Mouse (Mus musculus): ENCODE data around the gene Fam89b. TPM values are rescaled to one million over a fixed set of nuclear protein-coding genes. Genes with fewer than 3 reads are reported as not detected.
A peak's percentile ranks its signal among the peaks of the same experiment; 100 is the strongest.

The Fam89b gene
- polyA plus RNA-seq (2014; fragmentation: Nextera tagmentation; extraction: Ambion mirVana): 140 and 144 TPM in 2 replicates

- H3K4me1 ChIP-seq (replicated peaks; ENCODE audit: control insufficient read depth, insufficient read depth, low read length): peaks cover 55% of the 10 kb centered on the region
- peak; percentile 80 for ATAC-seq (ENCODE audit: low FRiP score)
- H3K9me3 ChIP-seq (ENCODE audit: control insufficient read depth, low read length): no peaks in the 10 kb centered on the region
- DNase-seq (ENCODE audit: low spot score): peak; percentile 81
- H3K4me3 ChIP-seq (replicated peaks; ENCODE audit: low read length): peak within 1 kb of the TSS; percentile 89
- peak within 1 kb of the TSS; percentile 99 for H3K9ac ChIP-seq
- peak within 1 kb of the TSS; percentile 95 for H3K27ac ChIP-seq
- peaks cover 21% of the 10 kb centered on the region for H3K36me3 ChIP-seq (replicated peaks; ENCODE audit: control insufficient read depth, insufficient read depth)
- no peaks in the 10 kb centered on the region for H3K27me3 ChIP-seq (ENCODE audit: control insufficient read depth, insufficient read depth, low read length)
- WGBS: under 1% methylated on average over 37 of the region's 37 CpGs
- H3K4me2 ChIP-seq (replicated peaks): peak within 1 kb of the TSS; percentile 100
Observed at GRCm38 (mm10) chr19:5729444-5729815, at the start of gene Fam89b. Fam89b (minus strand) TSS chr19:5729653.

- ATAC-seq (ENCODE audit: low FRiP score): no peak
- no peak overlapping the region for H3K9ac ChIP-seq
- no peaks in the 10 kb centered on the region for H3K9me3 ChIP-seq (ENCODE audit: control insufficient read depth, low read length)
- no peak overlapping the region for H3K4me3 ChIP-seq (replicated peaks; ENCODE audit: low read length)
- no peak for DNase-seq (ENCODE audit: low spot score)
- no peaks in the 10 kb centered on the region for H3K36me3 ChIP-seq (replicated peaks; ENCODE audit: control insufficient read depth, insufficient read depth)
- no peaks in the 10 kb centered on the region for H3K4me1 ChIP-seq (replicated peaks; ENCODE audit: control insufficient read depth, insufficient read depth, low read length)
- WGBS: 48% methylated on average over 8 of the region's 8 CpGs
- H3K27ac ChIP-seq: no peak overlapping the region
- no peak overlapping the region for H3K4me2 ChIP-seq (replicated peaks)
- no peaks in the 10 kb centered on the region for H3K27me3 ChIP-seq (ENCODE audit: control insufficient read depth, insufficient read depth, low read length)
Observed at GRCm38 (mm10) chr19:5778312-5778711, 48.9 kb upstream of the Fam89b start.

GRCm38 (mm10) chr19:5777387-5778032, 48.1 kb upstream of the Fam89b start:
- Histone ChIP-seq H3K9me3 (ENCODE audit: control insufficient read depth, low read length) (no peaks in the 10 kb centered on the region), H3K27me3 (ENCODE audit: control insufficient read depth, insufficient read depth, low read length) (no peaks in the 10 kb centered on the region), H3K4me1 (replicated peaks; ENCODE audit: control insufficient read depth, insufficient read depth, low read length) (no peaks in the 10 kb centered on the region), H3K9ac (no peak overlapping the region), H3K27ac (no peak overlapping the region), H3K4me2 (replicated peaks) (no peak overlapping the region), H3K4me3 (replicated peaks; ENCODE audit: low read length) (no peak overlapping the region), H3K36me3 (replicated peaks; ENCODE audit: control insufficient read depth, insufficient read depth) (no peaks in the 10 kb centered on the region)
- ATAC-seq (ENCODE audit: low FRiP score) (no peak), DNase-seq (ENCODE audit: low spot score) (no peak)
- 82% methylated on average over 9 of the region's 9 CpGs for WGBS

- Histone ChIP-seq H3K4me3 (replicated peaks; ENCODE audit: low read length) (peak within 1 kb of the TSS; percentile 67), H3K36me3 (replicated peaks; ENCODE audit: control insufficient read depth, insufficient read depth) (peaks cover 30% of the 10 kb centered on the region), H3K4me1 (replicated peaks; ENCODE audit: control insufficient read depth, insufficient read depth, low read length) (peaks cover 11% of the 10 kb centered on the region), H3K4me2 (replicated peaks) (peak within 1 kb of the TSS; percentile 66), H3K9ac (peak within 1 kb of the TSS; percentile 81), H3K9me3 (ENCODE audit: control insufficient read depth, low read length) (no peaks in the 10 kb centered on the region), H3K27ac (peak within 1 kb of the TSS; percentile 81), H3K27me3 (ENCODE audit: control insufficient read depth, insufficient read depth, low read length) (no peaks in the 10 kb centered on the region)
- peak; percentile 95 for ATAC-seq (ENCODE audit: low FRiP score)
- DNase-seq (ENCODE audit: low spot score): peak; percentile 85
- WGBS: under 1% methylated on average over 64 of the region's 64 CpGs
Observed at GRCm38 (mm10) chr19:5770925-5771860, 41.7 kb upstream of the Fam89b start, which contains the start of gene Scyl1. Scyl1 (minus strand) TSS chr19:5771419.

- ATAC-seq (ENCODE audit: low FRiP score): peak; percentile 7; the same call in 1 of the 2 replicates
Observed at GRCm38 (mm10) chr19:5770311-5770710, 40.9 kb upstream of the Fam89b start.

GRCm38 (mm10) chr19:5767271-5767670, 37.8 kb upstream of the Fam89b start:
- H3K4me3 ChIP-seq (replicated peaks; ENCODE audit: low read length): no peak overlapping the region
- peaks cover 11% of the 10 kb centered on the region for H3K4me1 ChIP-seq (replicated peaks; ENCODE audit: control insufficient read depth, insufficient read depth, low read length)
- WGBS: 92% methylated on average over 4 of the region's 4 CpGs
- H3K9me3 ChIP-seq (ENCODE audit: control insufficient read depth, low read length): no peaks in the 10 kb centered on the region
- no peak overlapping the region for H3K9ac ChIP-seq
- no peak for DNase-seq (ENCODE audit: low spot score)
- H3K27me3 ChIP-seq (ENCODE audit: control insufficient read depth, insufficient read depth, low read length): no peaks in the 10 kb centered on the region
- H3K36me3 ChIP-seq (replicated peaks; ENCODE audit: control insufficient read depth, insufficient read depth): peaks cover 65% of the 10 kb centered on the region
- H3K4me2 ChIP-seq (replicated peaks): no peak overlapping the region
- no peak overlapping the region for H3K27ac ChIP-seq
- ATAC-seq (ENCODE audit: low FRiP score): no peak

More at GRCm38 (mm10) chr19:5770311-5770710, 40.9 kb upstream of the Fam89b start:
- Histone ChIP-seq H3K4me2 (replicated peaks) (peak overlapping the region; percentile 66), H3K9me3 (ENCODE audit: control insufficient read depth, low read length) (no peaks in the 10 kb centered on the region), H3K27ac (peak overlapping the region; percentile 81; the same call in 1 of the 2 replicates), H3K9ac (peak overlapping the region; percentile 81), H3K27me3 (ENCODE audit: control insufficient read depth, insufficient read depth, low read length) (no peaks in the 10 kb centered on the region), H3K36me3 (replicated peaks; ENCODE audit: control insufficient read depth, insufficient read depth) (peaks cover 39% of the 10 kb centered on the region), H3K4me1 (replicated peaks; ENCODE audit: control insufficient read depth, insufficient read depth, low read length) (peaks cover 11% of the 10 kb centered on the region), H3K4me3 (replicated peaks; ENCODE audit: low read length) (peak overlapping the region; percentile 67)
- DNase-seq (ENCODE audit: low spot score): no peak
- 44% methylated on average over 9 of the region's 9 CpGs for WGBS

- Histone ChIP-seq H3K36me3 (replicated peaks; ENCODE audit: control insufficient read depth, insufficient read depth) (peaks cover 93% of the 10 kb centered on the region), H3K4me3 (replicated peaks; ENCODE audit: low read length) (no peak overlapping the region), H3K4me2 (replicated peaks) (no peak overlapping the region), H3K9me3 (ENCODE audit: control insufficient read depth, low read length) (no peaks in the 10 kb centered on the region), H3K27me3 (ENCODE audit: control insufficient read depth, insufficient read depth, low read length) (peaks cover 7% of the 10 kb centered on the region), H3K9ac (no peak overlapping the region), H3K4me1 (replicated peaks; ENCODE audit: control insufficient read depth, insufficient read depth, low read length) (no peaks in the 10 kb centered on the region), H3K27ac (no peak overlapping the region)
- 93% methylated on average over 6 of the region's 6 CpGs for WGBS
- DNase-seq (ENCODE audit: low spot score) (no peak), ATAC-seq (ENCODE audit: low FRiP score) (no peak)
Observed at GRCm38 (mm10) chr19:5763163-5763562, 33.7 kb upstream of the Fam89b start.

GRCm38 (mm10) chr19:5758878-5759403, 29.5 kb upstream of the Fam89b start:
- ATAC-seq (ENCODE audit: low FRiP score): no peak
- no peak overlapping the region for H3K4me2 ChIP-seq (replicated peaks)
- H3K27ac ChIP-seq: no peak overlapping the region
- no peak overlapping the region for H3K4me3 ChIP-seq (replicated peaks; ENCODE audit: low read length)
- 84% methylated on average over 14 of the region's 14 CpGs for WGBS
- H3K9me3 ChIP-seq (ENCODE audit: control insufficient read depth, low read length): no peaks in the 10 kb centered on the region
- H3K27me3 ChIP-seq (ENCODE audit: control insufficient read depth, insufficient read depth, low read length): peaks cover 44% of the 10 kb centered on the region
- DNase-seq (ENCODE audit: low spot score): no peak
- H3K4me1 ChIP-seq (replicated peaks; ENCODE audit: control insufficient read depth, insufficient read depth, low read length): peaks cover 10% of the 10 kb centered on the region; the same call in 1 of the 2 replicates
- peaks cover 64% of the 10 kb centered on the region for H3K36me3 ChIP-seq (replicated peaks; ENCODE audit: control insufficient read depth, insufficient read depth)
- no peak overlapping the region for H3K9ac ChIP-seq
